Mouse (Mus musculus) cerebellum, adult 11 months (tissue): ENCODE measurements around the gene Sec16b.
A peak's percentile ranks its signal among the peaks of the same experiment; 100 is the strongest.

ENCODE experiments used
- DNase-seq: peaks from one replicate; pipeline ENCODE4 v3.0.0; 2022

The Sec16b gene

GRCm38 (mm10) chr1:157514298-157514697, 7.8 kb downstream of the Sec16b start:
- no peak for DNase-seq

GRCm38 (mm10) chr1:157516838-157517808, 10.6 kb downstream of the Sec16b start:
- DNase-seq, result no peak

- DNase-seq, result peak; percentile 82
Measured at GRCm38 (mm10) chr1:157518111-157518523, 11.6 kb downstream of the Sec16b start.

- no peak for DNase-seq
Measured at GRCm38 (mm10) chr1:157519396-157519795, 12.9 kb downstream of the Sec16b start.

GRCm38 (mm10) chr1:157522322-157522721, 15.8 kb downstream of the Sec16b start:
- no peak for DNase-seq

GRCm38 (mm10) chr1:157524775-157525174, 18.2 kb downstream of the Sec16b start:
- DNase-seq, result no peak

GRCm38 (mm10) chr1:157525692-157526354, 19.3 kb downstream of the Sec16b start:
- DNase-seq, result no peak

- DNase-seq, result no peak
Measured at GRCm38 (mm10) chr1:157526625-157527024, 20.1 kb downstream of the Sec16b start.

- peak; percentile 79 for DNase-seq
Measured at GRCm38 (mm10) chr1:157532826-157533460, 26.4 kb downstream of the Sec16b start.

- no peak for DNase-seq
Measured at GRCm38 (mm10) chr1:157535571-157535970, 29.0 kb downstream of the Sec16b start.

GRCm38 (mm10) chr1:157536471-157536870, 29.9 kb downstream of the Sec16b start:
- DNase-seq, result no peak

GRCm38 (mm10) chr1:157537636-157538035, 31.1 kb downstream of the Sec16b start:
- DNase-seq, result no peak

GRCm38 (mm10) chr1:157545056-157545455, 38.5 kb downstream of the Sec16b start:
- no peak for DNase-seq

GRCm38 (mm10) chr1:157547658-157548057, 41.1 kb downstream of the Sec16b start:
- no peak for DNase-seq

- DNase-seq, result no peak
Measured at GRCm38 (mm10) chr1:157549721-157550120, 43.2 kb downstream of the Sec16b start.

- peak; percentile 69 for DNase-seq
Measured at GRCm38 (mm10) chr1:157552749-157553451, 46.4 kb downstream of the Sec16b start.

- DNase-seq, result peak; percentile 81
Measured at GRCm38 (mm10) chr1:157554163-157554562, 47.6 kb downstream of the Sec16b start.

- no peak for DNase-seq
Measured at GRCm38 (mm10) chr1:157554686-157555530, 48.4 kb downstream of the Sec16b start.

GRCm38 (mm10) chr1:157555738-157556137, 49.2 kb downstream of the Sec16b start:
- DNase-seq, result no peak

GRCm38 (mm10) chr1:157556439-157556838, 49.9 kb downstream of the Sec16b start:
- no peak for DNase-seq

GRCm38 (mm10) chr1:157558145-157558544, 51.6 kb downstream of the Sec16b start:
- no peak for DNase-seq

GRCm38 (mm10) chr1:157559986-157560385, 53.5 kb downstream of the Sec16b start:
- DNase-seq, result peak; percentile 29
